Mouse (Mus musculus) forebrain, embryonic 16.5 days (tissue): ENCODE results near the gene Gm49510. TPM values are rescaled to one million over a fixed set of nuclear protein-coding genes. Genes with fewer than 3 reads are reported as not detected.
"Not testable (repeated sequence)": the region's sequence is repeated elsewhere in the genome, so short reads cannot be mapped to it uniquely, and the experiment has no call there.

ENCODE experiments used
- ATAC-seq: fragments of 200-750 bp; cut with Nextera tagmentation; 2 replicates; pipeline ENCODE4 v1.8.0; 2017; ENCODE audit warnings: mild to moderate bottlenecking, moderate library complexity
- H3K27ac ChIP-seq: fragments of 300-500 bp; sonication (generic); 2 replicates; pipeline ENCODE4 v1.5.1; 2014; ENCODE audit warnings: low read length, control low read depth
- H3K27me3 ChIP-seq: fragments of 300-500 bp; sonication (generic); replicated peaks from 2 replicates; pipeline ENCODE4 v1.6.1; 2014; ENCODE audit warnings: low read length; ENCODE audit not compliant: control insufficient read depth, insufficient read depth
- H3K36me3 ChIP-seq: fragments of 300-500 bp; sonication (generic); 2 replicates; pipeline ENCODE4 v1.6.1; 2014; ENCODE audit not compliant: control insufficient read depth, insufficient read depth
- H3K4me1 ChIP-seq: fragments of 300-500 bp; sonication (generic); replicated peaks from 2 replicates; pipeline ENCODE4 v1.6.1; 2014; ENCODE audit warnings: low read length; ENCODE audit not compliant: control insufficient read depth, insufficient read depth
- H3K4me2 ChIP-seq: fragments of 300-500 bp; sonication (generic); 2 replicates; pipeline ENCODE4 v1.6.1; 2014; ENCODE audit warnings: mild to moderate bottlenecking, low read length, control low read depth
- H3K4me3 ChIP-seq: fragments of 300-500 bp; sonication (generic); replicated peaks from 2 replicates; pipeline ENCODE4 v1.5.1; 2014; ENCODE audit warnings: mild to moderate bottlenecking, low read length, control low read depth
- H3K9ac ChIP-seq: fragments of 300-500 bp; sonication (generic); replicated peaks from 2 replicates; pipeline ENCODE4 v1.6.1; 2014; ENCODE audit warnings: low read depth, low read length, control low read depth
- H3K9me3 ChIP-seq: fragments of 300-500 bp; sonication (generic); 2 replicates; pipeline ENCODE4 v1.6.1; 2016; ENCODE audit warnings: low read length; ENCODE audit not compliant: control insufficient read depth
- WGBS: fragments of 180-500 bp; shearing (Covaris S2); extraction: QIAGEN DNeasy Blood & Tissue Kit; methylation state at CpG from one replicate; pipeline ENCODE4 v1.1.7; 2014; 5-methylcytosine and 5-hydroxymethylcytosine counted together
- polyA plus RNA-seq: library from polyadenylated mRNA; unstranded; fragments of >200 nt; fragmentation: Nextera tagmentation; extraction: Ambion mirVana; gene quantifications from 2 replicates; pipeline ENCODE4 v1.2.1, GENCODE M21; 2015

Gm49510 gene
- polyA plus RNA-seq, 1 experiment from 2014 or later = 0.19 TPM

- peak overlapping the region; percentile 98 for H3K27ac ChIP-seq
- H3K4me3 ChIP-seq = peak overlapping the region; percentile 80
- H3K9me3 ChIP-seq = no peaks in the 10 kb centered on the region
- H3K4me1 ChIP-seq = peaks cover 27% of the 10 kb centered on the region
- 4% methylated on average over 17 of the region's 17 CpGs for WGBS
- 0 out of 2 replicates have a peak, but pooled peaks have one; percentile 13 for ATAC-seq
- H3K36me3 ChIP-seq = peaks cover 3% of the 10 kb centered on the region; the same call in 1 of the 2 replicates
- H3K27me3 ChIP-seq = no peaks in the 10 kb centered on the region
- H3K9ac ChIP-seq = peak overlapping the region; percentile 84
- H3K4me2 ChIP-seq = peak overlapping the region; percentile 58
Observed at GRCm38 (mm10) chr15:78876258-78876696, 23.2 kb upstream of the Gm49510 start.

- WGBS = under 1% methylated on average over 73 of the region's 95 CpGs
- H3K27me3 ChIP-seq = no peaks in the 10 kb centered on the region
- ATAC-seq = peak; percentile 92
Observed at GRCm38 (mm10) chr15:78876991-78877809, 22.3 kb upstream of the Gm49510 start, which contains the start of gene Gga1. TSS of gene Gga1 (plus strand) at chr15:78877190.

GRCm38 (mm10) chr15:78877810-78878390, 21.6 kb upstream of the Gm49510 start:
- peak overlapping the region; percentile 84 for H3K9ac ChIP-seq
- H3K4me3 ChIP-seq = peak overlapping the region; percentile 80
- 2% methylated on average over 17 of the region's 17 CpGs for WGBS
- peak overlapping the region; percentile 98 for H3K27ac ChIP-seq
- H3K4me2 ChIP-seq = peak overlapping the region; percentile 80
- ATAC-seq = no peak; the same call in 1 of the 2 replicates
- peaks cover 27% of the 10 kb centered on the region for H3K4me1 ChIP-seq
- no peaks in the 10 kb centered on the region for H3K9me3 ChIP-seq
- peaks cover 9% of the 10 kb centered on the region; the same call in 1 of the 2 replicates for H3K36me3 ChIP-seq
- H3K27me3 ChIP-seq = no peaks in the 10 kb centered on the region

More at GRCm38 (mm10) chr15:78876991-78877809, 22.3 kb upstream of the Gm49510 start, which contains the start of gene Gga1:
- peak within 1 kb of the TSS; percentile 80 for H3K4me2 ChIP-seq
- peak within 1 kb of the TSS; percentile 80 for H3K4me3 ChIP-seq
- H3K36me3 ChIP-seq = peaks cover 9% of the 10 kb centered on the region; the same call in 1 of the 2 replicates
- no peaks in the 10 kb centered on the region for H3K9me3 ChIP-seq
- peaks cover 27% of the 10 kb centered on the region for H3K4me1 ChIP-seq
- peak within 1 kb of the TSS; percentile 98 for H3K27ac ChIP-seq
- peak within 1 kb of the TSS; percentile 84 for H3K9ac ChIP-seq

- not testable (repeated sequence) for H3K4me2 ChIP-seq, H3K9me3 ChIP-seq, H3K4me3 ChIP-seq, H3K27ac ChIP-seq, ATAC-seq, H3K27me3 ChIP-seq, H3K9ac ChIP-seq
- H3K4me1 ChIP-seq = peaks cover 24% of the 10 kb centered on the region
- 76% methylated on average over 7 of the region's 7 CpGs for WGBS
- peaks cover 15% of the 10 kb centered on the region; the same call in 1 of the 2 replicates for H3K36me3 ChIP-seq
Observed at GRCm38 (mm10) chr15:78878792-78879516, 20.5 kb upstream of the Gm49510 start.

GRCm38 (mm10) chr15:78880432-78880831, 19.0 kb upstream of the Gm49510 start:
- 88% methylated on average over 8 of the region's 8 CpGs for WGBS
- Histone ChIP-seq H3K27me3 (no peaks in the 10 kb centered on the region), H3K4me3 (no peak overlapping the region), H3K9me3 (no peaks in the 10 kb centered on the region), H3K27ac (no peak overlapping the region), H3K4me1 (peaks cover 23% of the 10 kb centered on the region), H3K9ac (no peak overlapping the region), H3K36me3 (peaks cover 22% of the 10 kb centered on the region), H3K4me2 (no peak overlapping the region)
- ATAC-seq = no peak

GRCm38 (mm10) chr15:78881828-78882227, 17.6 kb upstream of the Gm49510 start:
- no peaks in the 10 kb centered on the region for H3K27me3 ChIP-seq
- ATAC-seq = no peak

GRCm38 (mm10) chr15:78889401-78889853, 10.0 kb upstream of the Gm49510 start:
- no peaks in the 10 kb centered on the region for H3K27me3 ChIP-seq
- H3K4me2 ChIP-seq = no peak overlapping the region
- no peak overlapping the region for H3K4me3 ChIP-seq
- WGBS = 23% methylated on average over 13 of the region's 13 CpGs
- peaks cover 26% of the 10 kb centered on the region for H3K36me3 ChIP-seq
- H3K9me3 ChIP-seq = no peaks in the 10 kb centered on the region
- H3K4me1 ChIP-seq = no peaks in the 10 kb centered on the region
- no peak for ATAC-seq
- H3K27ac ChIP-seq = no peak overlapping the region
- H3K9ac ChIP-seq = no peak overlapping the region

More at GRCm38 (mm10) chr15:78881828-78882227, 17.6 kb upstream of the Gm49510 start:
- Histone ChIP-seq H3K9ac (no peak overlapping the region), H3K4me1 (peaks cover 11% of the 10 kb centered on the region), H3K4me3 (no peak overlapping the region), H3K9me3 (no peaks in the 10 kb centered on the region), H3K36me3 (peaks cover 30% of the 10 kb centered on the region), H3K27ac (no peak overlapping the region), H3K4me2 (no peak overlapping the region)
- 87% methylated on average over 3 of the region's 3 CpGs for WGBS

- Histone ChIP-seq H3K36me3 (peaks cover 13% of the 10 kb centered on the region), H3K9ac (no peak overlapping the region), H3K27me3 (no peaks in the 10 kb centered on the region), H3K4me1 (no peaks in the 10 kb centered on the region), H3K27ac (no peak overlapping the region), H3K4me3 (no peak overlapping the region), H3K9me3 (no peaks in the 10 kb centered on the region), H3K4me2 (no peak overlapping the region)
- no peak for ATAC-seq
- 63% methylated on average over 7 of the region's 7 CpGs for WGBS
Observed at GRCm38 (mm10) chr15:78892440-78892839, 7.0 kb upstream of the Gm49510 start.
